Mouse (Mus musculus) frontal cortex, adult 2 months (tissue): ENCODE data around the gene Pkd1l1. TPM values are rescaled to one million over a fixed set of nuclear protein-coding genes. Genes with fewer than 3 reads are reported as not detected.

ENCODE experiments used
- polyA plus RNA-seq: library from polyadenylated mRNA; depleted of rRNA; stranded (reverse); fragments of >200 nt; gene quantifications from 2 replicates; pipeline ENCODE4 v1.2.3, GENCODE M21; 2012; rRNA removed

Pkd1l1 gene
- polyA plus RNA-seq, 1 experiment: 0.08 TPM

Other genes with a start within 250 kb of the Pkd1l1 start
- 12.0 TPM in 2 replicates for gene Hus1, start 37.9 kb upstream of the Pkd1l1 start, polyA plus RNA-seq
- 1.0 and 1.1 TPM in 2 replicates for gene Gm11992, start 75.3 kb upstream of the Pkd1l1 start, polyA plus RNA-seq
- 0.12 and 0.15 TPM in 2 replicates for gene Sun3, start 75.7 kb upstream of the Pkd1l1 start, polyA plus RNA-seq
- 5.9 and 8.4 TPM in 2 replicates for gene Upp1, start 144.8 kb upstream of the Pkd1l1 start, polyA plus RNA-seq
- gene Abca13, start 218.7 kb upstream of the Pkd1l1 start, polyA plus RNA-seq: 0.02 and 0.04 TPM in 2 replicates